Mouse (Mus musculus) neural tube, embryonic 11.5 days (tissue): ENCODE measurements around the gene Gm20518. TPM values are rescaled to one million over a fixed set of nuclear protein-coding genes. Genes with fewer than 3 reads are reported as not detected.

Experiments used
- ATAC-seq: fragments of 200-750 bp; cut with Nextera tagmentation; 2 replicates; pipeline ENCODE4 v1.8.0; 2017; ENCODE audit warnings: moderate number of reproducible peaks, mild to moderate bottlenecking, moderate TSS enrichment, moderate library complexity; ENCODE audit not compliant: insufficient read depth, low FRiP score, low TSS enrichment
- DNase-seq: peaks from one replicate; pipeline ENCODE4 v3.0.0-alpha.2; 2015; ENCODE audit warnings: low spot score
- H3K27ac ChIP-seq: fragments of 300-500 bp; sonication (generic); 2 replicates; pipeline ENCODE4 v1.5.1; 2014; ENCODE audit warnings: low read depth, mild to moderate bottlenecking, low read length
- H3K27me3 ChIP-seq: fragments of 300-500 bp; sonication (generic); 2 replicates; pipeline ENCODE4 v1.6.1; 2014; ENCODE audit warnings: mild to moderate bottlenecking, low read length, mixed read lengths; ENCODE audit not compliant: control insufficient read depth, insufficient read depth
- H3K36me3 ChIP-seq: fragments of 300-500 bp; sonication (generic); 2 replicates; pipeline ENCODE4 v1.6.1; 2014; ENCODE audit warnings: mild to moderate bottlenecking, low read length, moderate library complexity, mixed read lengths; ENCODE audit not compliant: control insufficient read depth, insufficient read depth
- H3K4me1 ChIP-seq: fragments of 300-500 bp; sonication (generic); 2 replicates; pipeline ENCODE4 v1.6.1; 2014; ENCODE audit warnings: low read length, mixed read lengths; ENCODE audit not compliant: control insufficient read depth, insufficient read depth
- H3K4me2 ChIP-seq: fragments of 300-500 bp; sonication (generic); 2 replicates; pipeline ENCODE4 v1.6.1; 2014; ENCODE audit warnings: low read depth, mild to moderate bottlenecking, moderate library complexity
- H3K4me3 ChIP-seq: fragments of 300-500 bp; sonication (generic); 2 replicates; pipeline ENCODE4 v1.5.1; 2014; ENCODE audit warnings: low read depth, low read length
- H3K9ac ChIP-seq: fragments of 300-500 bp; sonication (generic); 2 replicates; pipeline ENCODE4 v1.6.1; 2014; ENCODE audit warnings: mild to moderate bottlenecking, low read length
- H3K9me3 ChIP-seq: fragments of 300-500 bp; sonication (generic); 2 replicates; pipeline ENCODE4 v1.6.1; 2016; ENCODE audit warnings: low read length; ENCODE audit not compliant: control insufficient read depth
- WGBS: fragments of 180-500 bp; shearing (Covaris S2); extraction: QIAGEN DNeasy Blood & Tissue Kit; methylation state at CpG from one replicate; pipeline ENCODE4 v1.1.7; 2014; 5-methylcytosine and 5-hydroxymethylcytosine counted together
- polyA plus RNA-seq: library from polyadenylated mRNA; unstranded; fragments of >200 nt; fragmentation: Nextera tagmentation; extraction: Ambion mirVana; gene quantifications from 2 replicates; pipeline ENCODE4 v1.2.1, GENCODE M21; 2014

The Gm20518 gene
- polyA plus RNA-seq, 1 experiment from 2014 or later, result 0.36 TPM

- Histone ChIP-seq H3K9ac (no peak overlapping the region), H3K4me2 (no peak overlapping the region), H3K4me3 (no peak overlapping the region), H3K27me3 (peaks cover 21% of the 10 kb centered on the region), H3K27ac (no peak overlapping the region), H3K4me1 (peaks cover 6% of the 10 kb centered on the region; the same call in 1 of the 2 replicates), H3K9me3 (no peaks in the 10 kb centered on the region), H3K36me3 (no peaks in the 10 kb centered on the region)
- no peak for ATAC-seq
- WGBS, result 47% methylated on average over 4 of the region's 4 CpGs
- DNase-seq, result no peak
Observed at GRCm38 (mm10) chr16:17813173-17813572, 78.3 kb downstream of the Gm20518 start.

DNA sequence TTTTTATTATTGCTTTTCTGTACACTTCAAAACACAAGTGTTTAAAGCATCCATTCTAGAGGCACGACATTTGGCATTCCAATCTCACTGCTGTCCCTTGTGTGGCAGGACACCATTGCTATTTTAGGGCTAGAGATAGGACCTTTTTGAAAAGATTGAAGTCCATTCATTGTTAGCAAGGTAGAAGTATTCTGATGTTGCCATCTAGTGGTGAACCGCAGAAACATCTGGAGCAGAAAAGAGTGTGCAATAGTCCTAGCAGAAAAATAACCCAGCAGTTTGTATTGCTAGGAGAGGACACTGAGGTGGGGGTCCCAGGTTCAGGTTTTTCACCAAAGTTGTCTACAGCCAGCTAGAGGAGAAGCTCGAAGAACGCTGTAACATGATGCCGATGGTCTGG lies 79.4 kb downstream of the Gm20518 start:
- no peak for ATAC-seq
- no peak overlapping the region for H3K9ac ChIP-seq
- WGBS, result 9% methylated on average over 5 of the region's 5 CpGs
- no peaks in the 10 kb centered on the region for H3K9me3 ChIP-seq
- H3K4me1 ChIP-seq, result peaks cover 12% of the 10 kb centered on the region
- no peak overlapping the region for H3K4me2 ChIP-seq
- H3K27ac ChIP-seq, result no peak overlapping the region
- H3K4me3 ChIP-seq, result no peak overlapping the region
- no peak for DNase-seq
- H3K27me3 ChIP-seq, result peaks cover 24% of the 10 kb centered on the region
- no peaks in the 10 kb centered on the region for H3K36me3 ChIP-seq

DNA sequence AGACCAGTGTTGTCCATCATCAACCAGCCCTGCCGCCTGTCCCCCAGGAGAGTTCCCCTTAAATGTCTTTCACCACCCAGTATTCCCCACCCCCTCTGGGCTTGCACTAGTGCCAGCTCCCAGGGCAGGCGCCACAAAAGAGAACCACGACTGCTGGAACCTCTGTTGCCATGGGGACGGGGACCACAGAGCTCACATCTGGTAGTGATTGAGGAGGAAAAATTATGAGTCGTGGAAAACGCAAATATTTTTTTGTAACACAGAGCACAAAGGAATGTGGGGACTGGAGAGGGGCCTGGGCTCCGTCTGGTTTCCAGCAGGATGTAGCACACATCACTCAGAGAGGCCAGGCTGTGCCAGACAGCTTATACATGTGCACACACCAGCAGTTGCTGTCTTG lies 81.8 kb downstream of the Gm20518 start:
- Histone ChIP-seq H3K36me3 (no peaks in the 10 kb centered on the region), H3K9ac (no peak overlapping the region), H3K27me3 (peaks cover 37% of the 10 kb centered on the region), H3K4me3 (no peak overlapping the region), H3K9me3 (no peaks in the 10 kb centered on the region), H3K27ac (peak overlapping the region; percentile 70), H3K4me2 (no peak overlapping the region), H3K4me1 (peaks cover 22% of the 10 kb centered on the region)
- no peak for ATAC-seq
- WGBS, result 34% methylated on average over 7 of the region's 7 CpGs
- DNase-seq, result peak; percentile 61

DNA sequence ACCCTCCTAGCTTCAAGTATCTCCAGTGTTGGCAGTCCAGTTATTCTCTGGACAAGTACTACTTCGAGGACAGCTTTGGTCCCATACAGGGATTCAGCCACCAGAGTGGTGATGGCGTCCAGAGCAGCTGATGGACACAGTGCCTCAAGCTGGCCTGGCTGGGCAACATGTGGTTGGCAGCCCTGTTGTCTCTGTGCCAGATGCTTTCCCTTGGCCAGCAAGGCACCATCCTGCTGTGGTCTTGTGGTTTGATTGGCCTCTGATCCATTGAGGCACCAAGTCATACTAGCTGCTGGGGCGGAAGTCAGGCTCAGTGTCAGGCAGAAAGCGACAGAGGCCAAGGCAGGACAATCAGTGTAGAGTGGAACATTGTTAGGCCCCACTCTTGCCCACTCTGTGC lies 82.3 kb downstream of the Gm20518 start:
- Histone ChIP-seq H3K9me3 (no peaks in the 10 kb centered on the region), H3K4me2 (no peak overlapping the region), H3K27ac (peak overlapping the region; percentile 70), H3K4me1 (peaks cover 27% of the 10 kb centered on the region), H3K9ac (no peak overlapping the region), H3K27me3 (peaks cover 43% of the 10 kb centered on the region), H3K36me3 (no peaks in the 10 kb centered on the region), H3K4me3 (no peak overlapping the region)
- ATAC-seq (no peak), DNase-seq (no peak)
- 74% methylated on average over 4 of the region's 4 CpGs for WGBS

DNA sequence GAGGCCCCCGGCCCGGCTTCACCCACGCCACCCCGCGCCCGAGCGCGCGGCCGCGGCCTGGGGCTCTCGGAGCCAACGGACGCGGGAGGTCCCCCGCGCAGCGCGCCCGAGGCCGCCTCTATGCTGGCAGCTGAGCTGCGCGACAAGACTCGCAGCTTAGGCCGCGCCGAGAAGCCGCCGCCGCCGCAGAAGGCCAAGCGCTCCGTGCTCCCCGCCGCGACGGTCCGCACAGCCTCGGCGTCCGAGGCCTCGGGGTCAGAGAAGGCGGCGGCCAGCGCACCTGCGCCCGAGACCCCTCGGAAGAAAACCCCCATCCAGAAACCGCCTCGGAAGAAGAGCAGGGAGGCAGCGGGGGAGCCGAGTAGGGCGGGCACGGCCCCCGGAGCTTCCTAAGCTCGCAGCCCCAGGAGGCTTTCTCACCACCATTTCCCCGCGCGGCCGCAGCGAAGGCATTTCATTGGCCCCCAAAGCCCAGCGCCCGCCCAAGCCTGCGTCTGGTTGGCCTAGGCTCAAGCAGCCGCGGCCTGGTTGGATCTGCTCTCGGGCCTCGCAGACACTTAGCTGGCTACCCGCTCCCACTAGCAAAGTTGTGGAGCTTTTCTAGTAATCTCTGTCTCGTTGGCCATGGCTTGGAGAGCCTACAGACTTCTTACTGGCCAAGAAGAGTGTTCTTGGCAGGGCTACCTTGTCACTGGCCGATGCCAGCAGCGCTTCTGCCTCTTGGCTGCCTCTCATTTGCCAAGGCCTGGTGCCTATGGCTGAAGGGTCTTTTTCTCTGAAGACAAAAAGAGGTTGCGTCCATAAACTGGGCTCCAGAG lies 84.1 kb downstream of the Gm20518 start:
- Histone ChIP-seq H3K9me3 (no peaks in the 10 kb centered on the region), H3K27ac (peak overlapping the region; percentile 60), H3K9ac (peak overlapping the region; percentile 83), H3K27me3 (peaks cover 58% of the 10 kb centered on the region), H3K4me1 (peaks cover 44% of the 10 kb centered on the region), H3K4me3 (peak overlapping the region; percentile 55), H3K36me3 (0 out of 2 replicates have a peak, but pooled peaks cover 3% of the 10 kb centered on the region), H3K4me2 (peak overlapping the region; percentile 97)
- DNase-seq (peak; percentile 94), ATAC-seq (peak; percentile 86)
- 2% methylated on average over 72 of the region's 73 CpGs for WGBS

GRCm38 (mm10) chr16:17806581-17807191 lies 84.8 kb downstream of the Gm20518 start:
- Histone ChIP-seq H3K4me1 (peaks cover 45% of the 10 kb centered on the region), H3K36me3 (0 out of 2 replicates have a peak, but pooled peaks cover 3% of the 10 kb centered on the region), H3K4me2 (peak overlapping the region; percentile 97), H3K4me3 (peak overlapping the region; percentile 55), H3K9ac (peak overlapping the region; percentile 83), H3K9me3 (no peaks in the 10 kb centered on the region), H3K27ac (peak overlapping the region; percentile 60), H3K27me3 (peaks cover 65% of the 10 kb centered on the region)
- peak; percentile 25 for ATAC-seq
- DNase-seq, result peak; percentile 60
- WGBS, result 2% methylated on average over 50 of the region's 50 CpGs

DNA sequence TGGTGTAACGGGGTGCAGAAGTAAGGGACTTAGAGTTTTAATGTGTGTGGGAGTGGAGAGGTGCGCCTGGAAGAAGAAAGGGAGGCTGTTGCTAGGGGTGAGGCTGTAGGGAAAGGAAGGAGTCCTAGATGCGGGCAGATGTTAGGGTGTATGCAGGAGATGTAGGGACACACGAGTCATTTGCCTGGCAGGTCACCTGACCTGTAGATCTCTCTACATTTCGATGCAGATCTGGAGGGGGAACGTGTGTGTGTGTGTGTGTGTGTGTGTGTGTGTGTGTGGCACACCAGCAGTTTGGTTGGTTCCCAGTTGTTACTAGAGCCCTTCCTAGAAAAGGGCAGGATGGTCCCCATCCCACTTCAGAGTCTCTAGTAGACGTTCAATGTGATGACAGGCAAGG lies 86.5 kb downstream of the Gm20518 start:
- H3K27me3 ChIP-seq, result peaks cover 78% of the 10 kb centered on the region
- no peak overlapping the region for H3K9ac ChIP-seq
- no peak overlapping the region for H3K4me2 ChIP-seq
- peaks cover 45% of the 10 kb centered on the region for H3K4me1 ChIP-seq
- no peak overlapping the region for H3K27ac ChIP-seq
- no peak overlapping the region for H3K4me3 ChIP-seq
- WGBS, result 10% methylated on average over 7 of the region's 7 CpGs
- H3K9me3 ChIP-seq, result no peaks in the 10 kb centered on the region
- ATAC-seq, result no peak
- DNase-seq, result no peak
- 0 out of 2 replicates have a peak, but pooled peaks cover 3% of the 10 kb centered on the region for H3K36me3 ChIP-seq

DNA sequence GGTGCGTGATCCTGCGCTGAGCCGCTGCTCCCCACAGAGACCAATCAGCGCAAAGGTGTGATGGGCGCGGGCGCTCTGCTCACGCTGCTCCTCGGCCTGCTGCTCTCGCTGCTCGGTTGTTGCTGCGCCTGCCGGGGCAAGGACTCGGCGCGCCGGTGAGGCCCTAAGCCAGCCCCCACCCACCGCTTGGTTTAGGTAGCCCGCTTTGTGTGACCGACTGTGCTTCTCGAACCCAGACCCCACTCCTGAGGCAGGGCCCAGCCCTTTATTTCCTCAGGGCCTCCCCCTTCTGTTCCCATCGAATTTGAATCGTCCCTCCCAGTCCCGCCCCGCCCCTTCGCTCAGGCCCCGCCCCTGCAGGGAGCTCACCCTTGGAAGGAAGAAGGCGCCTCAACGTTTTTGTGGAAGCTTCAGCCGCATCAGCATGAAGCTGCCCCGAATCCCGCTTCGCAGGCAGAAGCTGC lies 87.0 kb downstream of the Gm20518 start:
- no peak for ATAC-seq
- 2% methylated on average over 32 of the region's 33 CpGs for WGBS
- peaks cover 79% of the 10 kb centered on the region for H3K27me3 ChIP-seq

More for the DNA sequence above, 87.0 kb downstream of the Gm20518 start:
- Histone ChIP-seq H3K4me3 (peak overlapping the region; percentile 18), H3K27ac (no peak overlapping the region), H3K4me2 (peak overlapping the region; percentile 51), H3K9ac (no peak overlapping the region), H3K4me1 (peaks cover 44% of the 10 kb centered on the region), H3K36me3 (0 out of 2 replicates have a peak, but pooled peaks cover 3% of the 10 kb centered on the region), H3K9me3 (no peaks in the 10 kb centered on the region)
- DNase-seq, result peak; percentile 72
